Mouse (Mus musculus) bone marrow, adult 2 months (tissue): ENCODE measurements around the gene Ets2.

Experiments used
- CTCF ChIP-seq: fragments of 200-500 bp; IDR thresholded peaks from 2 replicates; pipeline ENCODE4 v1.5.1; 2011; ENCODE audit warnings: low read length, control low read depth; ENCODE audit not compliant: control insufficient read depth, insufficient read depth
- POLR2A ChIP-seq: fragments of 200-500 bp; IDR thresholded peaks from 2 replicates; pipeline ENCODE4 v1.6.1; 2011; ENCODE audit warnings: low read depth, mild to moderate bottlenecking, control low read depth, low read length, borderline replicate concordance; ENCODE audit not compliant: control insufficient read depth

- no peak for TF ChIP-seq CTCF
- TF ChIP-seq POLR2A, result no peak
Measured at GRCm38 (mm10) chr16:95745685-95746084, 43.8 kb downstream of the Ets2 start.
